In the genomic region with DNA sequence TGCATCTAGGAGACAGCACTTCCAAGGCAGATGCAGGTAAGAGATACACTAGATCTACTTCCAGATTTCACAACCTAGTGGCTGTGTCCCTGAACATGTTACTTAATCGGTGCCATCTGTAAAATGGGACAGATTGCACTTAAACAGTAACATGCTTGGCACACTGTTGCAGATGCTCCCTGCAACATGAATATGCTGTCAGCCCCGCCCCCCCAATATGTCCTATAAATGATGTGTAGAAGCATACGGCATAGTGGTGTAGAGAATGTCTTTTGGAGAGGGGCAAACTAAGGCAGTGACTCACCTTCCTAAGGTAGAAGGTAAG, we compare ENCODE assay signal across 9 mouse cellular contexts. TPM values are rescaled to one million over a fixed set of nuclear protein-coding genes. Genes with fewer than 3 reads are reported as not detected.
DNase-seq lines count a peak whose midpoint lies in the region; ATAC-seq lines count a peak whose summit lies in the region.
"Had no signal": no experiment of that assay in that cellular context is flagged by ENCODE, and none has a peak within 500 bp of the region (broad histone marks: within the 10 kb centered on the region; RNA-seq: fewer than 3 reads in every experiment).

No protein-coding gene starts in this region.

- peak overlapping the region; percentile 79 for H3K4me2 ChIP-seq in kidney, embryonic 16.5 days (replicated peaks; ENCODE audit: low read depth, low read length)
- H3K4me2 ChIP-seq in hindbrain, embryonic 16.5 days (ENCODE audit: low read length): peak overlapping the region; percentile 87
- peak overlapping the region; percentile 80 for H3K4me2 ChIP-seq in midbrain, embryonic 16.5 days (ENCODE audit: low read length)

- no peak for ATAC-seq in kidney, embryonic 16.5 days (ENCODE audit: low FRiP score, low TSS enrichment)
- ATAC-seq in hindbrain, embryonic 16.5 days: no peak
- no peak for ATAC-seq in midbrain, embryonic 16.5 days
- ATAC-seq in cerebellum, adult (ENCODE audit: insufficient number of reproducible peaks, low FRiP score, low TSS enrichment): no peak

- no peak for DNase-seq in kidney, postnatal 4 days
- peak; percentile 43 for DNase-seq in c-Kit-positive CD71-positive TER-119-negative erythroid progenitor cells, embryonic 14.5 days (ENCODE audit: low read depth)
- no peak for DNase-seq in left cerebral cortex, postnatal 10 days (ENCODE audit: extremely low spot score in 1 of 2, low spot score in 2 of 2)
- DNase-seq in urinary bladder, postnatal 4 days (ENCODE audit: low spot score in 2 of 2): no peak

- 47% methylated on average over 3 of the region's 3 CpGs for WGBS in kidney, embryonic 16.5 days
- 52% methylated on average over 3 of the region's 3 CpGs for WGBS in hindbrain, embryonic 16.5 days
- WGBS in midbrain, embryonic 16.5 days: 56% methylated on average over 3 of the region's 3 CpGs

- no peaks in the 10 kb centered on the region for H3K9me3 ChIP-seq in kidney, embryonic 16.5 days (ENCODE audit: low read length)
- H3K9me3 ChIP-seq in hindbrain, embryonic 16.5 days (ENCODE audit: control insufficient read depth, low read length): no peaks in the 10 kb centered on the region
- no peaks in the 10 kb centered on the region for H3K9me3 ChIP-seq in midbrain, embryonic 16.5 days (replicated peaks; ENCODE audit: control insufficient read depth, low read length, poor library complexity, severe bottlenecking)

- H3K9ac ChIP-seq in kidney, embryonic 16.5 days (replicated peaks; ENCODE audit: low read length): peak overlapping the region; percentile 76; the same call in 1 of the 2 replicates
- peak overlapping the region; percentile 50 for H3K9ac ChIP-seq in hindbrain, embryonic 16.5 days (ENCODE audit: low read depth, low read length)
- H3K9ac ChIP-seq in midbrain, embryonic 16.5 days (ENCODE audit: low read depth, low read length): peak overlapping the region; percentile 88

- H3K4me1 ChIP-seq in kidney, embryonic 16.5 days (ENCODE audit: insufficient read depth, low read length): peaks cover 29% of the 10 kb centered on the region
- peaks cover 25% of the 10 kb centered on the region for H3K4me1 ChIP-seq in hindbrain, embryonic 16.5 days (ENCODE audit: control insufficient read depth, insufficient read depth, low read depth, low read length)
- H3K4me1 ChIP-seq in midbrain, embryonic 16.5 days (ENCODE audit: control insufficient read depth, insufficient read depth, low read length): peaks cover 44% of the 10 kb centered on the region

- peaks cover 23% of the 10 kb centered on the region for H3K36me3 ChIP-seq in kidney, embryonic 16.5 days (ENCODE audit: insufficient read depth, low read length)
- peaks cover 28% of the 10 kb centered on the region for H3K36me3 ChIP-seq in hindbrain, embryonic 16.5 days (ENCODE audit: control insufficient read depth, insufficient read depth, low read length)
- H3K36me3 ChIP-seq in midbrain, embryonic 16.5 days (ENCODE audit: control insufficient read depth, insufficient read depth, low read length): peaks cover 34% of the 10 kb centered on the region

- intact Hi-C loops in left cerebral cortex, postnatal 10 days (cut with DNase I): loop anchor here (5.0 kb wide), 1 partner anchor 119 kb away; no protein-coding TSS in a partner anchor

- H3K4me3 ChIP-seq in kidney, embryonic 16.5 days (ENCODE audit: low read length): peak overlapping the region; percentile 76
- H3K4me3 ChIP-seq in hindbrain, embryonic 16.5 days (ENCODE audit: low read length): peak overlapping the region; percentile 88
- H3K4me3 ChIP-seq in midbrain, embryonic 16.5 days (ENCODE audit: low read depth, low read length): peak overlapping the region; percentile 74

- peaks cover 32% of the 10 kb centered on the region for H3K27me3 ChIP-seq in kidney, embryonic 16.5 days (ENCODE audit: insufficient read depth, low read length)
- H3K27me3 ChIP-seq in hindbrain, embryonic 16.5 days (replicated peaks; ENCODE audit: control insufficient read depth, insufficient read depth, low read length): no peaks in the 10 kb centered on the region; the same call in 1 of the 2 replicates
- no peaks in the 10 kb centered on the region for H3K27me3 ChIP-seq in midbrain, embryonic 16.5 days (ENCODE audit: control insufficient read depth, insufficient read depth, low read depth, low read length)

- H3K27ac ChIP-seq in kidney, embryonic 16.5 days (ENCODE audit: low read length): no peak overlapping the region
- no peak overlapping the region for H3K27ac ChIP-seq in hindbrain, embryonic 16.5 days (ENCODE audit: low read depth, low read length)
- H3K27ac ChIP-seq in midbrain, embryonic 16.5 days (ENCODE audit: low read length): no peak overlapping the region

RNA-seq across cellular contexts. Expression of gene Chpf, which starts 1.2 kb away (rescaled TPM):
- 37.9 and 38.6 TPM in 2 replicates for polyA plus RNA-seq in kidney, embryonic 16.5 days (2015; fragmentation: Nextera tagmentation; extraction: Ambion mirVana)
- 42.1 and 46.4 TPM in 2 replicates for polyA plus RNA-seq in hindbrain, embryonic 16.5 days (2015; fragmentation: Nextera tagmentation; extraction: Ambion mirVana)
- polyA plus RNA-seq in midbrain, embryonic 16.5 days (2015; fragmentation: Nextera tagmentation; extraction: Ambion mirVana): 34.8 and 37.5 TPM in 2 replicates
- total RNA-seq in left cerebral cortex, postnatal 10 days (2021): 10 to 100 TPM; 79.8 to 80.6 TPM

RNA-seq across cellular contexts. Expression of gene Tmem198, which starts 1.4 kb away (rescaled TPM):
- 0.77 and 0.99 TPM in 2 replicates for polyA plus RNA-seq in kidney, embryonic 16.5 days (2015; fragmentation: Nextera tagmentation; extraction: Ambion mirVana)
- polyA plus RNA-seq in hindbrain, embryonic 16.5 days (2015; fragmentation: Nextera tagmentation; extraction: Ambion mirVana): 50.5 and 52.5 TPM in 2 replicates
- polyA plus RNA-seq in midbrain, embryonic 16.5 days (2015; fragmentation: Nextera tagmentation; extraction: Ambion mirVana): 52.0 and 56.7 TPM in 2 replicates
- 10 to 100 TPM; 58.2 to 59.3 TPM for total RNA-seq in left cerebral cortex, postnatal 10 days (2021)

RNA-seq across cellular contexts. Expression of gene Asic4, which starts 27.7 kb away (rescaled TPM):
- polyA plus RNA-seq in kidney, embryonic 16.5 days (2015; fragmentation: Nextera tagmentation; extraction: Ambion mirVana): 1.00 and 1.5 TPM in 2 replicates
- polyA plus RNA-seq in hindbrain, embryonic 16.5 days (2015; fragmentation: Nextera tagmentation; extraction: Ambion mirVana): 20.3 and 21.6 TPM in 2 replicates
- polyA plus RNA-seq in midbrain, embryonic 16.5 days (2015; fragmentation: Nextera tagmentation; extraction: Ambion mirVana): 45.4 and 54.8 TPM in 2 replicates
- total RNA-seq in left cerebral cortex, postnatal 10 days (2021): 10 to 100 TPM; 17.2 to 22.0 TPM
- total RNA-seq: heart, adult 2 months had no signal
- polyA plus RNA-seq: heart, adult 2 months had no signal

RNA-seq across cellular contexts. Expression of gene Obsl1, which starts 28.3 kb away (rescaled TPM):
- polyA plus RNA-seq in kidney, embryonic 16.5 days (2015; fragmentation: Nextera tagmentation; extraction: Ambion mirVana): 55.7 and 60.9 TPM in 2 replicates
- polyA plus RNA-seq in hindbrain, embryonic 16.5 days (2015; fragmentation: Nextera tagmentation; extraction: Ambion mirVana): 25.4 and 26.1 TPM in 2 replicates
- polyA plus RNA-seq in midbrain, embryonic 16.5 days (2015; fragmentation: Nextera tagmentation; extraction: Ambion mirVana): 23.1 and 24.2 TPM in 2 replicates
- total RNA-seq in left cerebral cortex, postnatal 10 days (2021): 10 to 100 TPM; 35.1 to 39.4 TPM

RNA-seq across cellular contexts. Expression of gene Inha, which starts 28.9 kb away (rescaled TPM):
- polyA plus RNA-seq in kidney, embryonic 16.5 days (2015; fragmentation: Nextera tagmentation; extraction: Ambion mirVana): 7.8 and 10.7 TPM in 2 replicates
- 17.9 and 18.7 TPM in 2 replicates for polyA plus RNA-seq in hindbrain, embryonic 16.5 days (2015; fragmentation: Nextera tagmentation; extraction: Ambion mirVana)
- 19.7 and 21.2 TPM in 2 replicates for polyA plus RNA-seq in midbrain, embryonic 16.5 days (2015; fragmentation: Nextera tagmentation; extraction: Ambion mirVana)
- total RNA-seq in left cerebral cortex, postnatal 10 days (2021): 10 to 100 TPM; 36.9 to 37.2 TPM

Comparison
In these comparisons a context has a peak if more than half of its experiments do, and no peak if none do; other contexts are left out.
1. RNA of gene Tmem198, which starts 1.4 kb away (polyA plus RNA-seq): 52.0 to 56.7 TPM in midbrain, embryonic 16.5 days and 50.5 to 52.5 TPM in hindbrain, embryonic 16.5 days; 0.77 to 0.99 TPM in kidney, embryonic 16.5 days; every median in the first group is over 10 times any median in the second.
2. Peak in every context shown above with its lines, with median percentiles within 50 percentile points of each other: H3K4me2 ChIP-seq, H3K4me3 ChIP-seq and H3K9ac ChIP-seq.